ENCODE assay signal across 12 mouse cellular contexts in genomic region chr2:48317821-48318220, GRCm38 (mm10).
DNase-seq lines count a peak whose midpoint lies in the region; ATAC-seq and TF ChIP-seq lines count a peak whose summit lies in the region.
"Had no signal": no experiment of that assay in that cellular context is flagged by ENCODE, and none has a peak within 500 bp of the region (broad histone marks: within the 10 kb centered on the region; RNA-seq: fewer than 3 reads in every experiment).

No protein-coding gene starts in this region.

- no peaks in the 10 kb centered on the region for H3K36me3 ChIP-seq in embryonic facial prominence, embryonic 10.5 days (replicated peaks)
- no peaks in the 10 kb centered on the region for H3K36me3 ChIP-seq in hindbrain, embryonic 10.5 days
- no peaks in the 10 kb centered on the region for H3K36me3 ChIP-seq in myocyte (ENCODE audit: control insufficient read depth, insufficient read depth)
- H3K36me3 ChIP-seq in heart, embryonic 12.5 days, result no peaks in the 10 kb centered on the region
- H3K36me3 ChIP-seq: G1E had no signal

- 5% methylated on average over 7 of the region's 7 CpGs for WGBS in cerebellum, adult 2 months
- WGBS in embryonic facial prominence, embryonic 10.5 days, result 56% methylated on average over 7 of the region's 7 CpGs
- 57% methylated on average over 7 of the region's 7 CpGs for WGBS in hindbrain, embryonic 10.5 days
- WGBS in heart, embryonic 12.5 days, result 64% methylated on average over 7 of the region's 7 CpGs

- no peak overlapping the region for H3K9ac ChIP-seq in heart, embryonic 12.5 days

- H3K79me2 ChIP-seq in myocyte (ENCODE audit: control insufficient read depth, insufficient read depth), result no peaks in the 10 kb centered on the region

- peak overlapping the region; percentile 45 for H3K4me3 ChIP-seq in cerebellum, adult 2 months (replicated peaks; ENCODE audit: insufficient read depth, low read depth, low read length)
- H3K4me3 ChIP-seq in embryonic facial prominence, embryonic 10.5 days, result no peak overlapping the region
- H3K4me3 ChIP-seq in hindbrain, embryonic 10.5 days, result no peak overlapping the region
- H3K4me3 ChIP-seq in myocyte, result no peak overlapping the region
- H3K4me3 ChIP-seq in heart, embryonic 12.5 days, result no peak overlapping the region
- H3K4me3 ChIP-seq: left cerebral cortex, adult 2 months had no signal

- H3K4me2 ChIP-seq in myocyte (ENCODE audit: low read depth), result peak overlapping the region; percentile 47
- H3K4me2 ChIP-seq in heart, embryonic 12.5 days, result no peak overlapping the region

- H3K4me1 ChIP-seq in cerebellum, adult 2 months (ENCODE audit: control insufficient read depth, insufficient read depth, low read length), result peaks cover 6% of the 10 kb centered on the region; the same call in 1 of the 2 replicates
- H3K4me1 ChIP-seq in embryonic facial prominence, embryonic 10.5 days, result peaks cover 20% of the 10 kb centered on the region
- peaks cover 16% of the 10 kb centered on the region for H3K4me1 ChIP-seq in hindbrain, embryonic 10.5 days (replicated peaks)
- H3K4me1 ChIP-seq in heart, embryonic 12.5 days (replicated peaks), result no peaks in the 10 kb centered on the region

- no peaks in the 10 kb centered on the region for H3K9me3 ChIP-seq in embryonic facial prominence, embryonic 10.5 days
- no peaks in the 10 kb centered on the region for H3K9me3 ChIP-seq in hindbrain, embryonic 10.5 days
- no peaks in the 10 kb centered on the region for H3K9me3 ChIP-seq in heart, embryonic 12.5 days (replicated peaks)
- H3K9me3 ChIP-seq: G1E had no signal

- no peaks in the 10 kb centered on the region for H3K27me3 ChIP-seq in cerebellum, adult 2 months (ENCODE audit: control insufficient read depth, insufficient read depth, low read length)
- H3K27me3 ChIP-seq in embryonic facial prominence, embryonic 10.5 days (replicated peaks; ENCODE audit: low read depth, poor library complexity, severe bottlenecking), result no peaks in the 10 kb centered on the region
- no peaks in the 10 kb centered on the region for H3K27me3 ChIP-seq in hindbrain, embryonic 10.5 days (ENCODE audit: insufficient read depth, poor library complexity, severe bottlenecking)
- H3K27me3 ChIP-seq in myocyte (ENCODE audit: control insufficient read depth, insufficient read depth, insufficient read length), result no peaks in the 10 kb centered on the region
- H3K27me3 ChIP-seq in heart, embryonic 12.5 days (replicated peaks), result no peaks in the 10 kb centered on the region

- no peak overlapping the region for H3K27ac ChIP-seq in cerebellum, adult 2 months (ENCODE audit: insufficient read depth, low read length)
- H3K27ac ChIP-seq in embryonic facial prominence, embryonic 10.5 days (replicated peaks), result peak overlapping the region; percentile 74
- 0 out of 2 replicates have a peak overlapping the region, but pooled peaks have one; percentile 30 for H3K27ac ChIP-seq in hindbrain, embryonic 10.5 days
- H3K27ac ChIP-seq in heart, embryonic 12.5 days (ENCODE audit: poor library complexity, severe bottlenecking), result no peak overlapping the region
- H3K27ac ChIP-seq: left cerebral cortex, adult 2 months had no signal

- DNase-seq in cerebellum, adult 2 months, result peak; percentile 57 to 70
- no peak for DNase-seq in embryonic facial prominence, embryonic 10.5 days (ENCODE audit: low spot score)
- DNase-seq in hindbrain, embryonic 10.5 days (ENCODE audit: low spot score), result no peak
- DNase-seq in right cerebral cortex, adult 18-20 months, result no peak
- no peak for DNase-seq in frontal cortex, postnatal 25 days (ENCODE audit: low spot score in 2 of 2)
- DNase-seq: adrenal gland, postnatal 10 days; kidney, adult 11 months; thymus, adult 2 months had no signal

- no peak for TF ChIP-seq POLR2A in cerebellum, adult 2 months (IDR thresholded peaks at IDR 0.05; ENCODE audit: borderline replicate concordance, insufficient read depth, low read length)
- TF ChIP-seq POLR2A in myocyte (IDR thresholded peaks at IDR 0.05; ENCODE audit: insufficient read length, low read depth), result no peak

- no peak for TF ChIP-seq CTCF in cerebellum, adult 2 months (IDR thresholded peaks at IDR 0.05; ENCODE audit: borderline replicate concordance, insufficient read depth, low read depth, low read length)

- H3ac ChIP-seq in myocyte (ENCODE audit: control insufficient read depth, insufficient read length), result no peak overlapping the region

- no peak for ATAC-seq in heart, embryonic 12.5 days (ENCODE audit: insufficient number of reproducible peaks, low FRiP score)

TF ChIP-seq in myocyte, 11 proteins besides CTCF, POLR2A, EP300 and RAD21:
- TF ChIP-seq SRF (IDR thresholded peaks at IDR 0.05; ENCODE audit: control insufficient read depth, insufficient read length, low read depth) (no peak), TCF3 (IDR thresholded peaks at IDR 0.05; ENCODE audit: insufficient read length, low read depth) (no peak), MYOG (IDR thresholded peaks at IDR 0.05; ENCODE audit: control insufficient read depth in 1 of 3, insufficient read depth in 1 of 3, insufficient read length in 2 of 3, low read depth in 2 of 3) (no peak), TCF12 (IDR thresholded peaks at IDR 0.05; ENCODE audit: insufficient read depth, poor library complexity, severe bottlenecking) (no peak), MYOD1 (IDR thresholded peaks at IDR 0.05; ENCODE audit: control insufficient read depth in 1 of 3, insufficient read length in 2 of 3, low read depth in 2 of 3) (no peak), USF1 (IDR thresholded peaks at IDR 0.05; ENCODE audit: low read depth) (no peak), POLR2AphosphoS2 (IDR thresholded peaks at IDR 0.05; ENCODE audit: insufficient read length, low read depth) (no peak), REST (IDR thresholded peaks at IDR 0.05; ENCODE audit: insufficient read depth, insufficient read length) (no peak)

Comparison
In these comparisons a context has a peak if more than half of its experiments do, and no peak if none do; other contexts are left out.
1. DNase-seq: peak in cerebellum, adult 2 months (2 of 2); none in embryonic facial prominence, embryonic 10.5 days (single experiment), hindbrain, embryonic 10.5 days (single experiment), right cerebral cortex, adult 18-20 months (single experiment) and frontal cortex, postnatal 25 days (0 of 2).
2. H3K27ac ChIP-seq: peak in embryonic facial prominence, embryonic 10.5 days (single experiment) and hindbrain, embryonic 10.5 days (single experiment); none in cerebellum, adult 2 months (single experiment) and heart, embryonic 12.5 days (single experiment).